In the genomic region with DNA sequence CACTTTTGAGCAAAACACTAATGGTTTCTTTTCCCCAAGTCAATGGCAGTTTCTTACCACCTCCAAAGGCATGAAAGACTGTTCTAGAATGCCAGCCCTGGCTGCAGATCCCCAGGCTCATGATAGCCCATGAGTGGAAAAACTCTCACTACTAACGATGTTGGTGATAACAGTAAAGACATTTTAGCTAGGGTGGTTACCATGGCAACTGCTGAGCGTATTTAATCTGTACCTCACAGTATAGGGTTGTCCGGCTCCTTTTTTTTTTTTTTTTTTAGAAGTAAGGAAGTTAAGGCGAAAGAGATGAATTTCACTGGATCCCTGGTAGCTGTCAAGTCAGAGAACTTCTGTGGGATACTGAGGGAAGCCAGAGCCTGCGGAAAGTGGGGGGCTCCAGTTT, we compare ENCODE assay signal across 9 mouse cellular contexts.
DNase-seq lines count a peak whose midpoint lies in the region; ATAC-seq lines count a peak whose summit lies in the region.
"Had no signal": no experiment of that assay in that cellular context is flagged by ENCODE, and none has a peak within 500 bp of the region (broad histone marks: within the 10 kb centered on the region; RNA-seq: fewer than 3 reads in every experiment).

No protein-coding gene starts in this region.

- H3K27ac ChIP-seq in heart, embryonic 14.5 days (replicated peaks in 1 of 2; ENCODE audit: control insufficient read depth in 1 of 2, insufficient read depth in 1 of 2, low read depth in 2 of 2, low read length in 2 of 2) = peak overlapping the region; percentile 81 to 84
- H3K27ac ChIP-seq: left cerebral cortex, adult 2 months had no signal

- 39% methylated on average over 5 of the region's 5 CpGs for WGBS in heart, embryonic 14.5 days

- H3K36me3 ChIP-seq in heart, embryonic 14.5 days (ENCODE audit: control insufficient read depth, insufficient read depth, low read length) = no peaks in the 10 kb centered on the region

- H3K4me3 ChIP-seq in heart, embryonic 14.5 days (ENCODE audit: control insufficient read depth in 1 of 2, insufficient read depth in 1 of 2, low read depth in 1 of 2, low read length in 2 of 2) = no peak overlapping the region
- H3K4me3 ChIP-seq: left cerebral cortex, adult 2 months had no signal

- peak overlapping the region; percentile 46; the same call in 1 of the 2 replicates for H3K4me2 ChIP-seq in heart, embryonic 14.5 days (ENCODE audit: low read length)

- no peak overlapping the region for H3K9ac ChIP-seq in heart, embryonic 14.5 days (ENCODE audit: low read length)

- DNase-seq in heart, adult 9 months (ENCODE audit: low spot score in 2 of 2) = no peak
- peak; percentile 58 for DNase-seq in thymus, postnatal 0 days (ENCODE audit: low spot score)
- no peak for DNase-seq in thymus, postnatal 36 days
- DNase-seq in induced T-regulatory cell, adult 2 months (ENCODE audit: low read depth) = peak; percentile 86
- no peak for DNase-seq in adrenal gland, postnatal 25 days
- no peak for DNase-seq in gastrocnemius, postnatal 4 days (ENCODE audit: low spot score in 2 of 2)
- DNase-seq in layer of hippocampus, postnatal 14 days (ENCODE audit: low spot score in 2 of 2) = no peak

- H3K27me3 ChIP-seq in heart, embryonic 14.5 days (ENCODE audit: control insufficient read depth, insufficient read depth, low read length) = no peaks in the 10 kb centered on the region

- no peaks in the 10 kb centered on the region for H3K9me3 ChIP-seq in heart, embryonic 14.5 days (ENCODE audit: control insufficient read depth, low read length)

- H3K4me1 ChIP-seq in heart, embryonic 14.5 days (ENCODE audit: control insufficient read depth in 2 of 2, insufficient read depth in 2 of 2, low read length in 2 of 2) = peaks cover 20 to 26% of the 10 kb centered on the region in 2 experiments

- ATAC-seq in heart, embryonic 14.5 days (ENCODE audit: insufficient number of reproducible peaks, insufficient read depth, low FRiP score, low read depth) = no peak

Comparison
In these comparisons a context has a peak if more than half of its experiments do, and no peak if none do; other contexts are left out.
1. DNase-seq: peak in thymus, postnatal 0 days (single experiment) and induced T-regulatory cell, adult 2 months (single experiment); none in heart, adult 9 months (0 of 2), thymus, postnatal 36 days (0 of 2), adrenal gland, postnatal 25 days (single experiment), gastrocnemius, postnatal 4 days (0 of 2) and layer of hippocampus, postnatal 14 days (0 of 2).